Mouse (Mus musculus): Measurements from ENCODE around the gene Tom1l2.

The Tom1l2 gene

DNA sequence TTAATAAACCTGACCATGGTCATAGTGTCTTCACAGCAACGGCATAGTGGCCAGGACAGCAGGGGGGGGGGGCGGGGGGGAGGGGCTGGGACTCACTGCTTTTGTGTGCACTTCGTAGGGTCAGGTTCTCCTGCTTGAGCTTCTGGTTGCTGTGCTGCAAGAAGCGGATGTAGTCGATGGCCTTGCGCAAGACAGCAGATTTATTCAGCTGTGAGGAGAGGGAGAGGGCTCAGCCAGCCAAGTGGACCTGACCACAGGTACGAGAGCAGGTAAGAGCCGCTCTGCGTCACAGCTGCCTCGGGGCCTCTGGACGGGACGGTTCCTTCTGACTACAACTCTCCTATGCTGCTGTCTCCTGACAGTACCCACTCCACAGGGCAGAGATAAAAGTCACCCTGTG is 147.7 kb downstream of the Tom1l2 start:
- no peak for DNase-seq (ENCODE audit: low read depth, low spot score)

- DNase-seq (ENCODE audit: low read depth, low spot score) = no peak
These were observed 149.7 kb downstream of the Tom1l2 start for GRCm38 (mm10) chr11:60202710-60203638.

DNA sequence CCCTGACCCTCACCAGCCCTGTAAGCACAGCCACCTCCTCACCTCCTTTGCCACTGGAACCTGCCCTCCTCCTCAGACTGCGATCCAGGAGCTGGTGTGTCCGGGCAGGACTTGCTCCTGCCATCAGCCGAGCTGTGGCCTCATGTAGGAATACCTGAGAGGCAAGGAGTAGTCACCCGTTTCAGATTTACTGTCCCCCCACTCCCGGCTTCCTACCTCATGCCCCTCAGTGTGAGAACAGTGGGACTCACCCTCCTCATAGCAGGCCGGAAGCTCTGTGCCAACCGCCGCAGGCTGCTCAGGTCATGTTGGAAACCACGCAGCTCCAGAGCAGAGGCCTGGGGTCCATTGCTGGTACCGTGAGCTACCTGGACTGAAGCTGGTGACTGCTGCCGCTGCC is 152.3 kb downstream of the Tom1l2 start:
- no peak for DNase-seq (ENCODE audit: low read depth, low spot score)

- DNase-seq (ENCODE audit: low read depth, low spot score) = no peak
These were observed 153.0 kb downstream of the Tom1l2 start for GRCm38 (mm10) chr11:60199702-60200184.

- no peak for DNase-seq (ENCODE audit: low read depth, low spot score)
These were observed 154.1 kb downstream of the Tom1l2 start for GRCm38 (mm10) chr11:60198651-60199050.

- no peak for DNase-seq (ENCODE audit: low read depth, low spot score)
These were observed 154.6 kb downstream of the Tom1l2 start for GRCm38 (mm10) chr11:60197998-60198619.

GRCm38 (mm10) chr11:60196344-60196743 is 156.4 kb downstream of the Tom1l2 start:
- no peak for DNase-seq (ENCODE audit: low read depth, low spot score)

DNA sequence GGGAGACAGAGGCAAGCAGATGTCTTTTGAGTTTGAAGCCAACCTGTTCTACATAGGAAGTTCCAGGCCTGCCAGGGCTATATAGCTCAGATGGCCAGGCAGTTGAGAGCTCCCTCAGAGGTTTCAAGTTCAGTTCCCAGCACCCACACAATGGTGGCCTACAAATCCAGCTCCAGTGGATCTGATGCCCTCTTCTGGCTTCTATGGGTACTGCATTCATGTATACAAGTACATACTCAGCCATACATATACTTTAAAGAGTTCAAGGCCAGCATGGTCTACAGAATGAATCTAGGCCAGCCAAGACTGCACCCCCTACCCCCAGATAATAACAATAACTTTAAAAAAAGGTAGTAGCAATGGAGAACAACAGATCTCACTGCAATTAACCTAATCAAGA is 157.6 kb downstream of the Tom1l2 start:
- no peak for DNase-seq (ENCODE audit: low read depth, low spot score)

GRCm38 (mm10) chr11:60193556-60193955 is 159.1 kb downstream of the Tom1l2 start:
- DNase-seq (ENCODE audit: low read depth, low spot score) = no peak

DNA sequence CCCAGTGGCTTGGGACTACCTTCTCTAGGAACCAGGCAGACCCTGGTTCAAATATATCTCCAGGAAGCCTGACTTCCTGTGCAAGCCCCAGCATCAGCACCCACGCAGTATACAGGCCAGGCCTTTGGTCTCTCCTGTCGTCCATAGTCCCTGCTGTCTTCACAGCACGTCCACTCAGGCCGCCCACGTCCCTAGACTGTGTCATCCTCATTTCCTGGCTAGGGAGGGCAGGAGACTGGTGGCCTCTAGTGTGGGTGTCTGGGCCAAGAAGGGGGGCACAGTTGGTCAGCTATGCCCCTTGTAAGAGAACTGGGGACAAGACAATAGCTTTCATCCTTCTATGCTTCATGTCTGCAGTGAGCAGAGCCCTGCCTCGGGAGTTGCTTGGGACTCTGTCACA is 160.2 kb downstream of the Tom1l2 start:
- DNase-seq (ENCODE audit: low read depth, low spot score) = no peak

DNA sequence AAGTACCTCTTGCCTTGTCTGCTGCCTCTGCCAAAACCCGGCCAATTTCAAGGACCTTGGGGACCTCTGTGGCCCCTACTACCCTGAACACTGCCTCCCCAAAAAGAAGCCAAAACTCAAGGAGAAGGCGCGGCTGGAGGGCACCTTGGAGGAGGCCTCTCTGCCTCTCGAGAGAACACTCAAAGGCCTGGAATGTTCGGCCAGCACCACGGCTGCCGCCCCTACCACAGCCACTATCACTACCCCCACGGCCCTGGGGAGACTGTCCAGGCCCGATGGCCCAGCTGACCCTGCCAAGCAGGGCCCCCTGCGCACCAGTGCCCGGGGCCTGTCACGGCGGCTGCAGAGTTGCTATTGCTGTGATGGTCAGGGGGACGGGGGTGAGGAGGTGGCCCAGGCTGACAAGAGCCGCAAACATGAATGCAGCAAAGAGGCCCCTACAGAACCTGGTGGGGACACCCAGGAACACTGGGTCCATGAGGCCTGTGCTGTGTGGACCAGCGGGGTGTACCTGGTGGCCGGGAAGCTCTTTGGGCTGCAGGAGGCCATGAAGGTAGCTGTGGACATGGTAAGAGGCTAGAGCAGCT is 162.6 kb downstream of the Tom1l2 start:
- no peak for DNase-seq (ENCODE audit: low read depth, low spot score)

DNA sequence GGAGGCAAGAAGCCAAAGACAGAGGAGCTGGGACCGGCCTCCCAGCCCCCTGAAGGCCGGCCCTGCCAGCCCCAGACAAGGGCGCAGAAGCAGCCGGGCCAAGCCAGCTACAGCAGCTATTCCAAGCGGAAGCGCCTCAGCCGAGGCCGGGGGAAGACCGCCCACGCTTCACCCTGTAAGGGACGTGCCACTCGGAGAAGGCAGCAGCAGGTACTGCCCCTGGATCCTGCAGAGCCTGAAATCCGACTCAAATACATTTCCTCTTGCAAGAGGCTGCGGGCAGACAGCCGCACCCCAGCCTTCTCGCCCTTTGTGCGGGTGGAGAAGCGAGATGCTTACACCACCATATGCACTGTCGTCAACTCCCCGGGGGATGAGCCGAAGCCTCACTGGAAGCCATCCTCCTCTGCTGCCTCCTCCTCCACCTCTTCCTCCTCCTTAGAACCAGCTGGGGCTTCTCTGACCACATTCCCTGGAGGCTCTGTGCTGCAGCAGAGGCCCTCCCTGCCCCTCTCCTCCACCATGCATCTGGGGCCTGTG is 163.1 kb downstream of the Tom1l2 start:
- no peak for DNase-seq (ENCODE audit: low read depth, low spot score)

GRCm38 (mm10) chr11:60188275-60188853 is 164.3 kb downstream of the Tom1l2 start:
- DNase-seq (ENCODE audit: low read depth, low spot score) = no peak

DNA sequence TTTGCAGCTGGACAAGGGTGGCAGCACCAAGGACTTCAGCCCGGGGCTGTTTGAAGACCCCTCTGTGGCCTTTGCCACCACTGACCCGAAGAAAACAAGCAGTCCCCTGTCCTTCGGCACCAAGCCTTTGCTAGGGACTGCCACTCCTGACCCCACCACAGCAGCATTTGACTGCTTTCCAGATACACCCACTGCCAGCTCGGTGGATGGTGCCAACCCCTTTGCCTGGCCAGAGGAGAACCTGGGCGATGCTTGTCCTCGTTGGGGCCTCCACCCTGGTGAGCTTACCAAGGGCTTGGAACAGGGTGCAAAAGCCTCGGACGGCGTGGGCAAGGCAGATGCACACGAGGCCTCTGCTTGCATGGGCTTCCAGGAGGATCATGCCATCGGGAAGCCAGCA is 165.6 kb downstream of the Tom1l2 start:
- no peak for DNase-seq (ENCODE audit: low read depth, low spot score)

GRCm38 (mm10) chr11:60185396-60186231 is 167.1 kb downstream of the Tom1l2 start:
- no peak for DNase-seq (ENCODE audit: low read depth, low spot score)

- no peak for DNase-seq (ENCODE audit: low read depth, low spot score)
These were observed 168.1 kb downstream of the Tom1l2 start for GRCm38 (mm10) chr11:60184346-60185325.

DNA sequence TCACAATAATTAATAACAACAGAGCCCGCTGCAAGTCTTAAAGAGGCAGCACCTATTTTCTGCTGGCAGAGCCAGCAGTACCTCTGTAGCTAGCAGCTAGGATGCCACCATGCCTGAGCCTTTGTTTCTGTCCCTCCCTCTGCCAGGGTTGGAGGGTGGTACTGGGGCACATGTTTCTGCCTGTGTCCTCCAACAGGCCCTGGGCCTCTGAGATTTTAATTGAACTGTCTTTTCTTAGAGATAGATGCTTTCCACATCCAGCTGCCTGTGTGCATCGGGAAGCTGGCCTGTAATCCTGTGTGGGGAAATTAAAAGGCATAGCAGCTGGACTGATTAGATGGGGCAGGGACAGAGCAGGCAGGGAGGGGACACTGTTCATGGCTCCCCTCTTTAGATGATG is 170.0 kb downstream of the Tom1l2 start:
- DNase-seq (ENCODE audit: low read depth, low spot score) = no peak

GRCm38 (mm10) chr11:60182116-60182670 is 170.5 kb downstream of the Tom1l2 start:
- no peak for DNase-seq (ENCODE audit: low read depth, low spot score)

DNA sequence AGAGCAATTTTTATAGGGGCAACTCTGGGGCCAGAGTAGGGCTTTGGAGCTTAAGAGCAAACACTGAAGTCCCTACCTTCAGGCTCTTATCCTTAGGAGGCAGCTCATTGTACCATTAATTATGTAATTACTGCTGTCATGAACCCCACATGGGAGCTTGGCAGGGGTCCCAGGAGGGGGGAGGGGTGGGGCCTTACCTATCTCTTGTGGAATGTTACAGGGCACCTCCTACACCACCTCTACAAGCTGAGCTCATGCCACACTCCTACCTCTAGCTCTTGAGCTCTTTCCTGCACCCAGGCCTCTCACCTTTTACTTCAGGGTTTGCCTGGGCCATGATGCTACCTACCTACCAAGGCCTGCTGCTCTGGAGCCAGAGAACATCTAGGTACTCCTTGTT is 174.2 kb downstream of the Tom1l2 start:
- DNase-seq (ENCODE audit: low read depth, low spot score) = no peak
